Mouse (Mus musculus) heart, embryonic 11.5 days (tissue): Measurements from ENCODE around the gene Gm3424. TPM values are rescaled to one million over a fixed set of nuclear protein-coding genes. Genes with fewer than 3 reads are reported as not detected.
A peak's percentile ranks its signal among the peaks of the same experiment; 100 is the strongest.
"Not testable (repeated sequence)": the region's sequence is repeated elsewhere in the genome, so short reads cannot be mapped to it uniquely, and the experiment has no call there.

ENCODE experiments used
- ATAC-seq: fragments of 200-750 bp; cut with Nextera tagmentation; replicated peaks from 2 replicates; pipeline ENCODE4 v1.8.0; 2017; ENCODE audit warnings: moderate library complexity; ENCODE audit not compliant: insufficient number of reproducible peaks, low FRiP score, low TSS enrichment
- H3K27ac ChIP-seq: fragments of 300-500 bp; sonication (generic); 2 replicates; pipeline ENCODE4 v1.5.1; 2014; ENCODE audit warnings: mild to moderate bottlenecking, low read depth, low read length
- H3K27me3 ChIP-seq: fragments of 300-500 bp; sonication (generic); 2 replicates; pipeline ENCODE4 v1.6.1; 2014; ENCODE audit warnings: mild to moderate bottlenecking, low read length, mixed read lengths; ENCODE audit not compliant: control insufficient read depth, insufficient read depth
- H3K36me3 ChIP-seq: fragments of 300-500 bp; sonication (generic); 2 replicates; pipeline ENCODE4 v1.6.1; 2014; ENCODE audit warnings: mild to moderate bottlenecking, low read length, moderate library complexity, mixed read lengths; ENCODE audit not compliant: control insufficient read depth, insufficient read depth
- H3K4me1 ChIP-seq: fragments of 300-500 bp; sonication (generic); 2 replicates; pipeline ENCODE4 v1.6.1; 2014; ENCODE audit warnings: low read length; ENCODE audit not compliant: control insufficient read depth, insufficient read depth
- H3K4me2 ChIP-seq: fragments of 300-500 bp; sonication (generic); 2 replicates; pipeline ENCODE4 v1.6.1; 2014; ENCODE audit warnings: mild to moderate bottlenecking, moderate library complexity
- H3K4me3 ChIP-seq: fragments of 300-500 bp; sonication (generic); 2 replicates; pipeline ENCODE4 v1.5.1; 2014; ENCODE audit warnings: low read depth, low read length
- H3K9ac ChIP-seq: fragments of 300-500 bp; sonication (generic); 2 replicates; pipeline ENCODE4 v1.6.1; 2014; ENCODE audit warnings: mild to moderate bottlenecking, low read depth, low read length, moderate library complexity
- H3K9me3 ChIP-seq: fragments of 300-500 bp; sonication (generic); replicated peaks from 2 replicates; pipeline ENCODE4 v1.6.1; 2016; ENCODE audit warnings: low read length; ENCODE audit not compliant: control insufficient read depth
- WGBS: fragments of 180-500 bp; shearing (Covaris S2); extraction: QIAGEN DNeasy Blood & Tissue Kit; methylation state at CpG from one replicate; pipeline ENCODE4 v1.1.7; 2014; ENCODE audit not compliant: insufficient replicate concordance; 5-methylcytosine and 5-hydroxymethylcytosine counted together
- polyA plus RNA-seq: library from polyadenylated mRNA; unstranded; fragments of >200 nt; fragmentation: Nextera tagmentation; extraction: Ambion mirVana; gene quantifications from 2 replicates; pipeline ENCODE4 v1.2.1, GENCODE M21; 2014

The Gm3424 gene
- not detected in 2 replicates for polyA plus RNA-seq

DNA sequence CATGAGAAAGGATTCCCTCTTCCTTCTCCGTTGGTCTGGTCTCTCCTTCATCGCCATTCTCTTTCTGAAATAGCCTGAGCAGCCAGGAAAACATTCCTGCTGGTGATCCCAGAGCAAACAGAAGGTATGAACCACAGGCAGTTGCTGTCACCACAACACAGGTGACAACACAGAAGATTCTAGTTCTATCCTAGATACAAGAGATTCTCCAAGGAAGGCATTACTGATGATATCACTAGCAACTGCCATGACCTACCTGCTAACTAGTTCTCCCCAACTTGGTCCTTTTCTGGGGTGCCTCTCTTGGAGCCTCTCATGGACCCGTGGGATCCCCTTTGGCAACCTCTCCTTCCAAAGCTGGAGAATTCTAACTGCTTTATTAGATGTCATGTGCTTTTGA is at the start of gene Gm3424:
Gene Gm3424, minus strand, starts transcription at position 101 of the 400 bp plus-strand sequence.
- not testable (repeated sequence) for ATAC-seq, H3K27ac ChIP-seq, H3K9me3 ChIP-seq, H3K4me3 ChIP-seq, H3K4me1 ChIP-seq, H3K4me2 ChIP-seq, H3K27me3 ChIP-seq, H3K9ac ChIP-seq, H3K36me3 ChIP-seq
- no CpG with 5 or more reads among the region's 3 CpGs for WGBS

DNA sequence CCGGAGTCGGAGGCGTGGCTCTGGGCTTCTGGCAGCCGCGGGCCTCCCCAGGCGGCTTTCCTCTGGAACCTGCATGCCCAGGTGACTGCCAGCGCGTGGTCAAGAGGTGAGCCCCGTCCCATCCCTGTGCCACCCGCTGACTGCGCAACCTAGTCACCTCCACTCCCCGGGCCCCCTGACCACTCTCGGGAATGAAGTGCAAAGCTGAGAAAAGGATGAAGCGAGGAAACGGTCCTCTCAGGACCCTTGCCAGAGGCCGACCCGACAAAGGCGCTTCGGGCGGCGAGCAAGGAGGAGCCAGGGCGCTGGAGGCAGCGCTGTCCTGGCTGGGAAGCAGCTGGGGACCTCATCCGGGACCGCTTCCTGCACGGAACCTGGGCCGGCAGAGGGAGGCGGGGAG is 49.7 kb upstream of the Gm3424 start:
- not testable (repeated sequence) for H3K9ac ChIP-seq, H3K27ac ChIP-seq
- 3% methylated on average over 20 of the region's 28 CpGs for WGBS

DNA sequence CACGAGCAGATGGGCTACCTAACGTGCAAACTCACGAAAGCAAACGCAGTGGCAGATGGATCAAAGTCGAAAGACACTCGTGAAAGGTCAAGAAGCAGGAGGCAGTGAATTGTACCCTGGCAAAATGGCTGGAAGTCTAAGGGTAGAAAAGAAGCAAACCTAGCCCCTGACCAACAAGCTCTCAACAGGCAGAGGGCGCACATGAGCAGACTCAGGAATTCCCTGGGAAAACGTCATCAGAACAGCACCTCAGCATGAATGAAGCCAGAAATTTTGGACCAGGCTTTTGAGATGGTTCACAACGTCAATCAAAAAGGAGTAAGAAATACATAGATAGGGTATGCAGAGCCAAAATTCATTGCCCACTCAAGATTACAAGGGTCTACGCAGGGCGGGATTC is 49.0 kb upstream of the Gm3424 start:
- H3K4me2 ChIP-seq, ATAC-seq: not testable (repeated sequence)
- WGBS: 12% methylated on average over 5 of the region's 11 CpGs

More for the DNA sequence above, 49.7 kb upstream of the Gm3424 start:
- Histone ChIP-seq H3K4me2 (peak overlapping the region; percentile 63), H3K4me3 (peak overlapping the region; percentile 32)
- H3K36me3 ChIP-seq, H3K9me3 ChIP-seq, ATAC-seq, H3K4me1 ChIP-seq, H3K27me3 ChIP-seq: not testable (repeated sequence)

DNA sequence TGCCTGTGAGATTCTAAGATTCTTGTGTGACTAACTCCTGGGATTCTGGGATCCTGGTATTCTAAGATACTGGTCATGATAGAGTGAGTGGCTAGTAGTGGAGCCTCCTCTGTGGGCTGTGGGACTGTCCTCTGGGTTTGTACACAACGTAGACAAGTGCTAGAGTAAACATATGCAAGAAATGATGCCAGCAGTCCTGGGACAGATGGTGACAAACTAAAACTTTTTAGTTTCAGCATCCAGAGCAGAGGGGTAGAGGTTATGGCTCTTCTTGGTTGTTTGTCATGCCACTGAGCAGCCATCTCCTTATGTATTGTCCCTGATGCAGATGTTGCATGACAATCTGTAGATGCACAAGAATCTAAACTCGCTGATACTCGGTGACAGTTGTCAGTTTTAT is 25.8 kb upstream of the Gm3424 start:
- ATAC-seq, H3K9me3 ChIP-seq, H3K4me1 ChIP-seq, H3K27me3 ChIP-seq, H3K4me2 ChIP-seq, H3K36me3 ChIP-seq, H3K9ac ChIP-seq, H3K4me3 ChIP-seq, H3K27ac ChIP-seq: not testable (repeated sequence)
- 77% methylated on average over 3 of the region's 3 CpGs for WGBS

More for the DNA sequence above, 49.0 kb upstream of the Gm3424 start:
- not testable (repeated sequence) for H3K9ac ChIP-seq, H3K27ac ChIP-seq, H3K36me3 ChIP-seq, H3K27me3 ChIP-seq, H3K4me1 ChIP-seq, H3K9me3 ChIP-seq, H3K4me3 ChIP-seq

DNA sequence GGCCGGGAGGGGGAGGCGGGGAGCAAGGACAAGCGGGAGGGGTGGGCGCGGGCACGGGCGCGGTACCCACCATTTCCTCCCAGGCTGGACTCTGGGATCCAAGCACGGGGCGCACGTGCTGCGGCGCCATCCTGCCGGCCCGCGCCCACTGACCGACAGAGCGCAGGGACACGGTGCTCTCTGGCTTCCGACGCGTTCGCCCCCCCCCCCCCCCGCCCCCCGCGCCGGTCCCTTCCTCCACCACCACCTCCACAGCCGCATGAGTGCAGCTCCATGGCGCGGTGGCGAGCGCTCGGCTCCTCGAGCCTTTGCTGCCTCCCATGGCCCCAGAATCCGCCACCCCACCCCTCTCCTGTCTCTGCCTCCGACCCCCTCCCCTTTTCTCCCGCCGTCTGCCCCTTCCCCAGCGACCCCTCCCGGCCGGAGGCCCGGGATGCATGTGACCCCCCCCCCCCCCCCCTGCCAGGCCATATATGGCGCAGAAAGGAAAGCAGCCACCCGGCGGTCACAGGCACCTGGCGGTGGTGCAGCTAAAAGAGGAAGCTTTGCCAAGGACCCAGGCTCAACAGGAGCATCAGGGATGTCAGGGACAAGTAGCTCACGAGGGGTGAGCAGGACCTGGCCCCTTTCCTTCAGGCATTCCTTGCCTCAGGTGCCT is 17.3 kb downstream of the Gm3424 start:
- not testable (repeated sequence) for H3K9ac ChIP-seq, H3K4me1 ChIP-seq, ATAC-seq, H3K27me3 ChIP-seq, H3K27ac ChIP-seq, H3K36me3 ChIP-seq, H3K4me3 ChIP-seq, H3K4me2 ChIP-seq, H3K9me3 ChIP-seq
- no CpG with 5 or more reads among the region's 47 CpGs for WGBS

DNA sequence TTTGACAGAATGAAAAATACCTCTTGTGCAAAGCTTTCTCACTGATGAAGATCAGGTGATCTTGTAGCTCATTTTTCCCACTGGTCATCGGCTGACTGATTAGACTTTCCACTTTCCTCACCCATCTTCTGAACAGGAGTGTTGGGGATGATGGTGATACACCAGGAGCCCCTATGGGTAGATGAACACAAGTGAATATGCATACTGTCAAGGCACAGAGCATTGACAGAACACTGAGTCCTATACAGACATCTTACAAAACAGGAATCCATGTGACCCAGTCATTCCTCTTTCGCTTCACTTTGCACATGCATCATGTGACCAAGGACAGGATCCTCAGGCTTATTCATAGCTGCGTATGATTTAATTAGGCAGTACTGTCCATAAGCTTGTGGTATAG is 22.2 kb downstream of the Gm3424 start, which contains the start of gene Gm3383:
Gene Gm3383, minus strand, starts transcription at position 101 of the 400 bp plus-strand sequence.
- not testable (repeated sequence) for H3K36me3 ChIP-seq, H3K4me2 ChIP-seq, H3K27me3 ChIP-seq, H3K4me3 ChIP-seq, ATAC-seq, H3K9ac ChIP-seq, H3K27ac ChIP-seq, H3K4me1 ChIP-seq, H3K9me3 ChIP-seq
- WGBS: no CpG with 5 or more reads among the region's 3 CpGs

Other genes starting within 250 kb of the Gm3424 start
- not detected in 2 replicates for gene Gm8265, start 197.3 kb downstream of the Gm3424 start, polyA plus RNA-seq
- not detected in 2 replicates for gene Gm9603, start 142.9 kb downstream of the Gm3424 start, polyA plus RNA-seq
- 0.11 TPM in 1 of 2 replicates, not detected in the other for gene Gm3373, start 88.8 kb downstream of the Gm3424 start, polyA plus RNA-seq
- 0.65 and 0.90 TPM in 2 replicates for gene Gm3383, start 22.3 kb downstream of the Gm3424 start, polyA plus RNA-seq
- gene Gm8237, start 50.1 kb upstream of the Gm3424 start, polyA plus RNA-seq: not detected in 2 replicates
- 0.73 and 1.2 TPM in 2 replicates for gene Gm3248, start 131.4 kb upstream of the Gm3424 start, polyA plus RNA-seq
- gene Gm3453, start 148.8 kb upstream of the Gm3424 start, polyA plus RNA-seq: not detected in 2 replicates
- 0.20 TPM in 1 of 2 replicates, not detected in the other for gene Gm6337, start 227.9 kb upstream of the Gm3424 start, polyA plus RNA-seq